Mouse (Mus musculus): ENCODE data around the gene Clasp1.
A peak's percentile ranks its signal among the peaks of the same experiment; 100 is the strongest.
"Not testable (repeated sequence)": the region's sequence is repeated elsewhere in the genome, so short reads cannot be mapped to it uniquely, and the experiment has no call there.

Clasp1 gene

DNA sequence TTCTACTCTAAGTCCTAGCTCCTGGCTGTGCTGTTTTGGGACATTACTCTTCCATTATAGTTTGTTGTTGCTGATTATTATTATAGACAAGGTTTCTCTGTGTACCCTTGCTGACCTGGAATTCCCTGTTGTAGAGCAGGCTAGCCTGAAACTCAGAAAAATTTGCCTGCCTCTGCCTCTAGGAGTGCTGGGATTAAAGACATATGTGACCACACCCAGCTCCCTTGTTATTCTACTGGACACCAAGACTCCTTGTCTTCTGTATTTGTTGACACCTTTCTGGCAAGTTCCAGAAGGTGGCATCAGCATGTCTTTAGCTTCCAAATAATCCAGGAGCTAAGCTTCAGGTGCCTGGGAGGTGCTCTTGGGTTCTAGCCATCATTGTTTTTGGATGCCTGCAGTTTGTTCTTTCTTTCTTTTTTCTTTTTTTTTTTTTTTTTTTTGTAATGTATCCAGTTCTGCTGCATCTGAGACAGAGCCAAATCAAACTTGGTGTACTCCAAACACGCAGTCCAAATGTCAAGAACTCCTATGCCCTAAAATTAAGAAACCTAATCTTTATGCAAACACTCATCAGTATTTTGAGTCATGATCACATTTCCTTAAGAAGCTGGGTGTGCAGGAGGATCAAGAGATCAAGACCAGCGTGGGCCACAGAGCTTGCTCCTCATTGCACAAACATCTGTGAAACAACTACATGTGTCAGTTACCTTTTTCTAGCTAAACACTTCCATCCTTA lies 208.8 kb downstream of the Clasp1 start:
- DNase-seq = peak; percentile 88

DNA sequence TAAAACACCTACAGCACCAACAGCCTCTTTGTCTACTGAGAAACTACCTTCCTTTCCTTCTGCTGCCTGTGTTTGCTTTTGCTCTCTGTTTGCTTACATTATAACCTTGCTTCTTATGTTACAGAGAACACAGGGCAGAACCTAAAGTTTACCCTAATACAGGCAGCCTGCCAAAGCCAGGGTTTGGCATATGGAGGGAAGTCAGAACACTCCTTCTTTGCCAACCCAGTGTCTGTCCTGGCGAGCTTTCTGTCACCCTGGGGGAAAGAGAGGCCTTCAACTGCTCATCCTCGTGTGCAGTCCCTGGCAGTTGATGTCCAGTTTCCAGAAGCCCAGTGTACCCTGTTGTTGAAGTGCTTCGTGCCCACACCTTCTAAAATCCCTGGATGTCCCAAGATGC lies 209.5 kb downstream of the Clasp1 start:
- no peak for DNase-seq

DNA sequence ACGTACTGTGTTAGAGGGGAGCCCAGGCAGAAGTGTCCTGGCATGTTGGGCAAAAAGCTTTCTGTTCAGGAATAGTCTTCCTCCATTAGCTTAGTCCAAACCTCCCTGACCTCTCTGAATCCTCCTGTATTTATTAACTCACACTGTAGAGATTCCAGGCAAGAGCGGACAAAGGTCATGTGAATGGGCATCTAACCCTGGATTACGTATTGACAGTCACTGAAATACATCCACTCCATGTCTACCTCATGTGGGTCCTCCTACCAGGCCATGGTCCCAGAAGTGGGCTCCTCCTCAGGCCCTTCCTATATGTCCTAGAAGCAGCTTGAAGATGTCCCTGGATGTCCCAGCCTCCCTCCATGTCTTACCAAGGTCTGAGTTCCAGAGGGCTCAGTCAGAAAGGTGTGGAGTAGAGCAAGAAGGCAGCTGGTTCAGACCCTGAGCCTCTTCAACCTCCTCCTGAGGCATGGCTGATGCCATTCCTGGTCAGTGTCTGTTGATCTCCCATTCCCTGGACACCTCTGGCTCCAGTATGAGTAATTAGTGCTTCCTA lies 224.8 kb downstream of the Clasp1 start:
- DNase-seq = no peak

DNA sequence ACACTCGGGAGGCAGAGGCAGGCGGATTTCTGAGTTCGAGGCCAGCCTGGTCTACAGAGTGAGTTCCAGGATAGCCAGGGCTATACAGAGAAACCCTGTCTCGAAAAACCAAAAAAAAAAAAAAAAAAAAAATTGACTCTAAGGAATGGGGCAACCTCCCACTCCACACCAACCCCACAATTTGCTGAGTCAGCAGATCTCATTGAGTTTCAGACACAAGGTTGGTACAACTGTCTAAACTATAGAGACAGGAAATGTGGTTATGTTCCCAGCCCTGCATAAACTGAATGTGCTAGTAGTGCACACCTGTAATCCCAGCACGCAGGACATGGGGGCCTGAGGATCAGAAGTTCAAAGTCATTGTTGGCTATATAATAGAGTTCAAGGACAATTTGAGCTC lies 232.2 kb downstream of the Clasp1 start:
- not testable (repeated sequence) for DNase-seq

DNA sequence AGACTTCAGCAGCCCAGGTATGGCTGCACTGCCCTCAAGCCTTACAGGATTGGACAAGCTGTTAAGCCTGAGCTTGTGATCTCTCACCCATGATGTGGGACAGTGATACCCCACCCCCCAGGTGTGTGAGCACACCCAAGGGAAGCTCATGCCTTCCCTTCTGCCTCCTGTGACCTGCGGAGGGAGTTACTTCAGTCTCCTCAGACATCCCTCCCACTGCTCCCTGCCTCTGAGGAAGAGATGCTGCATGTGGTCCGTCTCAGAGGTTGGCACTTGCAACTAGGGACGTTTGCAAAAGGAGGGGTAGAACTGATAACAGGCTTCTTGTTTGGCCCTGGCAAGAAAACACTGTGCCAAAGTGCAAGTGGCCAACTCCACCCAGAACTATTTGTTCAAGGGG lies 234.0 kb downstream of the Clasp1 start:
- no peak for DNase-seq

DNA sequence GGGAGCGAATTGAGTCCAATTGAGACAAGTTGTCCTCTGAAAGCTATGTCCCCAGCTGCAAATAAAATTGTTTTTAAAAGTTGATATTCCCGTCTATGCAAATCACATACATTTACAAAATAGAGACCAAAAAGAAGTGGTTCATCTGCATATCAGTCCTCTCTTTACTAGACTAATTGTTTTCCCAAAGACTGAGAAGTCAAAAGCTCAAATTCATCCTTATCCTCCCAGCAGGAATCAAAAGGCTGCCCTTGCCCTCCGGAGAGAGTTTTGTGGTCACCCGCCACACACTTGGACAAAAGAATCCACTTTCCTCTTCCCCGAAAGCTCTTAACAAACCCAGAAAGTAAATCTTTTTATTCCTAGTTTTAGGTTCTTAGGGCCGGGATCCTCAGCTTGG lies 236.6 kb downstream of the Clasp1 start:
- no peak for DNase-seq

DNA sequence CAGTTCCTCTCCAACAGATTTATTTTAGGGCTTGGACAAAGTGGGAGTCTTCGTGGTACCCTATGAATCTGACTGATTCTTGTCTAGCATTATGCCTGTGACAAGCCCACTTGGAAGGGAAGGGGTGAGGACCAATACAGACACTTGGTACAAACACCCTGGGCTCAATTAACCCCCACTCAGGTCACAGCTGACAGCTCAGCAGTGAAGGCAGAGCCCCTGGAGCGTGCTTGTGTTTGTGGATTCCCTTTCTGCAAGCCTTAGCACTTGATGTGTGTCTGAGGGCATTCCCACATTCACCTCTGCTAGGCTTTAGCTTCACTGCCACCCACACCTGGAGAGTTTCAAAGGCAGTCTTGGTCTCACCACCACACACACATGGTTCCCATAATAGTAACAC lies 237.1 kb downstream of the Clasp1 start:
- no peak for DNase-seq

DNA sequence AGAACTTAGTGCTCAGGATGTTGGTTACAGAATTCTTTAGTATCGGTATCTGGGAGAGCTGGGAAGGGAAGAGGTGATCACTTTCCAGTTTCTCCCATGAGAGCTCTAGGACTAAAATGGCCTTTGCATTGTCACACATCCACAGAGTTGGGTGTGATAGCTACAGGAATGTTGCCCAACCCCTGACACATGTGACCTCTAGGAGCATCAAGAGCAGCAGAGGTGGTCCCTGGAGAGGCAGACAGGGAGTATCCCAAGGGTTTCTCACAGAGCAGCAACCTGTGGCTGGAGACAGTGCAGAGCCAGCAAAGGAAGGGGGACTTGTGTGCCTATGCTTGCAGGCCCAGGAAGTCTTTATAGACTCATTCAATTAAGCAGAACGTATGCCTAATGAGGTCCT lies 237.6 kb downstream of the Clasp1 start:
- DNase-seq = no peak

DNA sequence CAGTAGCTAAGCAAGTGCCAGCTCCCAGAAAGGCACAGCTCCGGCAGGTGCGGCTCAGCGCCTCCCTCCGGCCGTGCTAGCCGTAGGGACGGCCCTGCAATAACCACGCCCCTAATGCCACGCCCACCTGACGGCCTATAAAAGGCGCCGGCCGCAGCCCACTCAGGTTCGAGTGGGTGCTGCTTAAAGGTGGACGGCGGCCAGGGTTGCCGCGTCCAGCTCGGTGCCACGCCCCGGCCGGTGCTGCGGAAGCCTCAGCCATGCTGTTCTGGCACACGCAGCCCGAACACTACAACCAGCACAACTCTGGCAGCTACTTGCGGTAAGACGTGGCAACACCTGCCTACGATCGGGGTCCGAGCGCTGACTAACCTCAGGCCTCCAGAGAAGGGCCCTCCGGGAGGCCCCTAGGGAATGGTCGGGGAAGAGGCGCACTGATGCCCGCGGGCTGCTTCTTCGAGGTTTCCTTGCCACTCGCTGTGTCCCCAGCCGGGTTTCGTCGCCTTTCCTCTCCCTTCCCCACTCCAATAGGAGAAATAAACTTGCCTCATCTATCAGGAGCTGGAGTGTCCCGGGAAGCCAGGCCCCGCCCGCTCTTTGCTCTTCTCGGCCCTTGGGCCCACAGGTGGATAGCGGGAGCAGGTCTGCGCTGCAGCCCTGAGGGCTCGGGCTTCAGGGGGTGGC lies 239.1 kb downstream of the Clasp1 start, which contains the start of gene Tfcp2l1:
Gene Tfcp2l1 (plus strand): TSS at position 165 of the 684 bp plus-strand sequence.
- peak; percentile 96 for DNase-seq

DNA sequence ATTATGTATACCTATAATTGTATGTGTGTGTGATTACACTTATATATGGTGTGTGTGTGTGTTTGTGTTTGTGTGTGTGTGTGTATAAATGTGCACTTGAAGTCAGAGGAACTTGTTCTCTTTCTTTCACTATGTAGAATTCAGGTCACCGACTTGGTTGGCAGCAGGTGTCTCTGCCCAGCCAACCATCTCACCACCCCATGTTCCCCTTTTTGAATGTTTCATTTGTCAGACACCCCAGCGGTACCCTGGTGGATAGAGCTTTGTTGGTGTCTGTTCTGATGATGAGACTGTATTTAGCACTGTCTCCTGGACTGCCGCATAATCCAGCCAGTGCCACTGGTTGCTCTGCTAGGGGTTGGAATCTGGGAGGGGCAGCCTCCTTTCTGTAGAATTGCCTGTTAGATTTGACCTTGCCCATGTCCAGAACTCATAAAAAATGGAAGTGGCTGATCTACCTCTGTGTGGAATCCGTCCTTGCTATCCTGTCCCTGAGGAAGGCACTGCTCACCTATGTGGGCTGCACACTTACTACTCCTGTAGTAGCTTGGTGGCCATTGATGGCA lies 244.6 kb downstream of the Clasp1 start:
- DNase-seq = no peak

DNA sequence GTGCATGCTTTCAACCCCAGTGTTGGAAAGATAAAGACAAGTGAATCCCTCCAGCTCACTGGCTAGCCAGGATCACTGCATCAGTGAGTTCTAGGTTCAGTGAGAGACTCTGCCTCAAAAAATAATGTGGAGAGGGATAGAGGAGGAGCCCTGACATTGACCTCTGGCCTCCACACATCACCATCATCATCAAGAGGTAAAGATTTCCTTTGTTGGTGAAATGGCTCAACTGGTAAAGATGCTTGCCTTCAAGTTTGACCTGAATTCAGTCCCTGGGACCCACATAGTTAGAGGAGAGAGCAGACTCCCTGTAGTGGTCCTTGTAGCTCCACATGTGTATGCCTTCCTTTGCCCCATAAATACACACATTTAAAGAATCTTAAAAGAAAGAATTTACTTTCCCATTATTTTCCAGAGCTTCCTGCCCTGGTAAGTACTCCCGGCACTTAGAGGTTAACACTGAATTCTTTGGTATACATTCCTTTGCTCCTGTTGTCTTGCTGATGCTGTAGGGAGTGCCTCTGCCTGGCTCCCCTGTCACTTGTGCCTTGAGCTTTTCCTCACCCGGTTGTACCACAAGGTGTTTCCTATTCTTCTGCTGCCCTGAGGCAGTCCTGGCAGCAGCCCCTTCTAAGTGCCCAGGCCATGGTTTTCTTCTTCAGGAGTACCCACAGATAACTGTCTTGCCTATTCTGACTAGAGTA lies 253.6 kb downstream of the Clasp1 start:
- DNase-seq = no peak

DNA sequence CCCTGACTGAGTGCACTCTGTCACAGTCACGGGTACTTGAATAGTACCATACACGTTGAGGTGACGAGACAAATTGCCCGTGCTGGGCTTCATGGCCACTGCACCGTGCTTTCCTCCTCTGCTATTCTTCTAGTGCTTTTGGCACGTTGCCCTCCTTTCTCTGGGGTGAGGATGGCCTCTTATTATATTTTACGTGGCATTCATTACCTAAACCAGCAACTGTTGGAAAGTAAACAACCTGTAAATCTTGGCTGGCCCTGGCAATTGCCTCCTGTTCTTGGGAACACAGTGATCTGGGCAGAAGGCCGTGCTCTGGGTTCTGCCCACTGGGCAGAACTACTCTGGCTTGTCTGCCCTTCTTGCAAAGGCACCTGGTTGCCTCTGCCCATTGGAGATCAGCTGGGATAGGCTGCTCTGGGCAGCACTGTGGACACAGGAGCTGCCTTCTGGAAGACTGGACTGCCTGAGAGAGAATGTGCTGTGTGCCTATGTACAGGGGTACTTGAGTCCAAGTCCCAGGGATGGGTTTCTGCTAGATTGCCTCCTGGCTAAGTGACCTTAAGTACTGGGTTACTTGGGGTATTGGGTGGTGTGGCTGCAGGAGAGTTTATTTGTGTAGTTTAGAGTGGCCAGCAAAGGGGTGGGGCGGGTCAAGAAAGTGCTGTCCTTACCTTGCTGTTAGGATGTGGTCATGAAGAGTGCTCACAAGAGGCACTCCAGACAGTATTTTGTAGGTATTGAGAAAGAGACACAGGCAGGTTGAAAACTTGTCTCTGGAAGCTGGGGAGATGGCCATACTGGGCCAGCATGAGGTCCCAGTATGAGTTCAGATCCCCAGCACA lies 254.5 kb downstream of the Clasp1 start:
- DNase-seq = no peak

DNA sequence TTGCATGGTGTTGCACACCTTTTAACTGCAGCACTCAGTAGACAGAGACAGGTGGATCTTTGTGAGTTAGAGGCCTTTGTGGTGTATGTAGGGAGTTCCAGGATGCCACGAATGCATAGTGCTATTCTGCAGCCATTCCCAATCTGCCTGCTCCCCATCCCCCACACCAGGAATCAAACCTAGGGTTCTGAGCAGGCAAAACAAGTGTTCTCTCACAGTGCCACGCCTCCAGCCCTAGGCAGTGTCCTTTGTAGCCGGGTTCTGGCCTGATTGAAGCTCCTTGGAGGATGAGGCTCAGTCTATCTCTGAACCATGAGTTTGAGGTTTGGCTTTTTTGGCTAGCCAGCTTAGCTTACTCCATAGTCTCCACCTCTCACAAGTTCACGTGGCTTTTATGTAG lies 256.8 kb downstream of the Clasp1 start:
- DNase-seq = no peak

DNA sequence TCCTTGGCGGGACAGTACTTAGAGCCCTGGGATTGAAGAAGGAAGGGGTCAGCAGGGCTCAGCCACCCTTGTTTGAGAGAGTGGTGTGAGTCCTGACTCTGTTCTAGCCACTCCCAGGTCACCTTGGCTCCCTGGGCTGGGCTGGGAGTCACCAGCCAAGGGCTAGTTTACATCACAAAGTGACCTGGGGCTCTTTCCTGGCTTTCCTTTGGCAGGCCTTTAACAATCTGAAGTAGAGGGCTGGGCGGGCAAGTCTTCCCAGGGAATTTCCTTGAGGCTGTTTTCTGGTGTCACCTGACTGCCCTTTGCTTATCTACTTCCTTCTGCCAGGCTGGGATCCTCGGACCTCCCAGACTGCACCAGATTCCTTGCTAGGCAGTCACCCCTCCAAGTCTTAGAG lies 259.2 kb downstream of the Clasp1 start:
- DNase-seq = no peak

DNA sequence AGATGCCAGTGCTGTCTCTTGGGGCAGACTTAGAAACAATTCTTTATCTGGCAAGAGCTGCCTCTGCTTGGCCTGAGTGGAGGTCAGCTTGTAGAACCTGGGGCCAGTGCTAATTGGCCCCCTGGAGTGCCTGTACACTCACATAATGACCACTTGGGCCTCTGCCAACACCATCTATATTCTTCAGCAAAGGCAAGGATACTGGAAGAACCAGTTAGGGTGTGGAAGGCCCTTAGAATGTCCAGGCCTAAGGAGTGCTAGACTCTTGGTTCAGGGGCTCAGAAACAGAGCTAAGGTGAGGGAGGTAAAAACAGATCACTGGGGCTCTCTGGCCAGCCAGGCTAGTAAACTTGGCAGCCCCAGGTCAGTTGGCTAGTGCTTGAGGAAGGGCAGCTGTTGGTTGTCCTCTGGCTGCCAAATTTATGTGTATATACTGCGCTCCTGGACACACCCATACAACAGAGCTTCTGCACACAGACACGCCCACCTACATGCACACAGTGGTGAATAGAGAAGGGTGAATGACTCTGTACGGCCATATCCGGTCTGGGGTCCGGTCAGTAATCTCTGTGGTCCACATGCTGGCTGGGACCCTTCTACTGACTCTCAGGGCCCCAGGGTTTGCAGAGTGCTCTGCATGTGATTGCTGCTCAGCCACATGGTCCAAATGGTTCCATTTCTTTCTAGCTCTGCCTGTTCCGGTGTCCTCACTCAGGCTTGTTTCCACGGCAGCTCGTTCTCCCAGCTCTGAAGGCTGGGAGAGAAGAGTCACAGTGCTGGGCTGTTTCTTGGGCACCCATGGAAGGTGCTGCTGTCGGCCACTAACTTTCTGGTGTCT lies 261.3 kb downstream of the Clasp1 start:
- DNase-seq = no peak

DNA sequence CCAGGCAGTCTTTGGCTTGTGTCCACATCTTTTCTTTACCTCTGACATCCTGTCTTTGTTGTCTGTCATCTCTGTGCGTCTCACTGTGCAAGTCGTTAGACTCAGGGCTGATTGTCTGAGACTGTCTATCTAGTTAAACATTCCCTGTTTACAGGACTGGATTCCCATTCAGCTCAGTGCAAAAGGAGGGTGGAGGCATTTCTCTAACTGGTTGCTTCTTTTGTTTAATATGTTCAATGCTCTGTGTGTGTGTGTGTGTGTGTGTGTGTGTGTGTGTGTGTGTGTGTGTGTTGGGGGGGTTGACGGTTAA lies 261.9 kb downstream of the Clasp1 start:
- no peak for DNase-seq

DNA sequence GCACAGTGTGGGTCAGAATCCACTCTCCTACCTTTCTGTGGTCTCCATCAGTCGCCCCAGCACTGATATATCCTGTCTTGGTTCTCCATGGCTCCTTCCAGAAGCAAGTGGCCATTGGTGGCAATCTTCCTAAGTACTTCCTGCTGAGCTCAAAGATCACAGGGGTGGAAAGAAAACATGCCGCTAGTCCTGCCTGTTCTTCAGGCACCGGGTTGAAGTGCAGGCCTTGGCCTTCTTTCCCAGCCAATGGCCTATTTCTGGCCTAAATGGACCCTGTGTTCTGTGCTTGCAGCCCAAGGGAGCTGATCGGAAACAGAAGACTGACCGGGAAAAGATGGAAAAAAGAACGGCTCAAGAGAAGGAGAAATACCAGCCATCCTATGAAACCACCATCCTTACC lies 269.9 kb downstream of the Clasp1 start:
- no peak for DNase-seq

DNA sequence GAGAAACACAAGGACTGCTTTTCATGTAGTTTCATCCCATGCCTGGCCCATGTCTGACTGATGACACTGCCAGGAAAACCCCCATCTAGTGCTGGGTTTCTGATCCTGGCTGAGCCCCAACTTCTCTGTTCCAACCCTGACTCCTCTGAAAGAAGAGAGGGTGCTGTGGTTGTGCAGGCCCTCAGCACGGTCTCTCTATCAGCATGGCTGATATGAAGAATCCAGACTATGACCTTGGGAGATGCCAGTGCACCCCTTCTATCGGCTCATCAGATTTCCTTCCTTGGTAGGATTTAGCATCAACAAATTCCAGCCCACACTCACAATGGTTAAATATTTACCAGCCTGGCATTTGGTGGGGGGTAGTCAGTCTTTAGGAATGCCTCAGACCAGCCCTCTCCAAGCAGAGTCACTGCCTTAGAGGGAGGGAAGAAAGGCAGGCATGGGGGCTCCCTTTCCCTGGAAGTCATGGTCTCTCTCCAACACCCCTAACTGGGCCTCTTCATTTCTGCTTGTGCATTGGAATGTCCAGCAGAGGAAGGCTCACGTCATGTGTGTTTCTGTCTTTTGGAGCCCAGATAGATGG lies 272.1 kb downstream of the Clasp1 start:
- no peak for DNase-seq

All from heart, adult 11 months (tissue).